Mouse (Mus musculus) telencephalon, adult 2 months (tissue): ENCODE measurements around the gene Timd4.

Experiments used
- DNase-seq: peaks from one replicate; pipeline ENCODE4 v3.0.0-alpha.2; 2011; ENCODE audit warnings: low read depth, low spot score

Timd4 gene

DNA sequence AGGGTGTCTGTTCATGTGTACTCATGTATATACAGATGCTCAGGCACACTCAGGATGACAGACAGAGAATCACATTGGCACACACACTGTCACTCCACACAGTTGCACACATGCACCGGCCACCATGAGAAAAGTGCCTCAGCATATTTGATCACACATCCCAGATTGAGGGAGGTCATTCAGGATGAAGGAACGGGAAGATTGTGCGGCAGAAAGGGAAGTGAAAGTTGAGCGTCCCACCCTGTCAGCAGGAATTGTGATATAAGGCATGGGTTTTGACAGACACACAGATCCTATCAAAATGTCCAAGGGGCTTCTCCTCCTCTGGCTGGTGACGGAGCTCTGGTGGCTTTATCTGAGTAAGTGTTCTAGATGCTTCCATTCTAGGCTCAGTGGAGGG, at the start of gene Timd4:
Gene Timd4, plus strand, starts transcription at position 290 of the 400 bp plus-strand sequence.
- no peak for DNase-seq

DNA sequence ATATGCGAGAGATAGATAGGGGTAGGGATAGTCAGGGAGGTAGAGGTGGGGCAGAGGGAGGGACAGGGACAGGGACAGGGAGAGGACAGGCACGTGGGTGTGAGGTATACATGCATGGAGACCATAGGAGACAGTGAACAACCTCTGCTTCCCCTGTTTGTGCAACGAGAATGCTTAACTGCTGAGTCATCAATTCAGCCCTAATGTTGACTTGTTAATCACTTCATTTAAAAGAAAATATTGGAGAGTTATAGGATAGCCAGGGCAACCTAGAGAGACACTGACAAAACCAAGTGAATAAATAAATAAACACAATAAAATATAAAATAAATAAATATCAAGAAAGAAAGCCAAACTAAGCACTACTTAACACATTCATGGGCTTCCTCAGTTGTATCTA, 33.7 kb upstream of the Timd4 start:
- DNase-seq, result no peak

GRCm38 (mm10) chr11:46779811-46780210, 30.8 kb upstream of the Timd4 start:
- DNase-seq, result no peak

DNA sequence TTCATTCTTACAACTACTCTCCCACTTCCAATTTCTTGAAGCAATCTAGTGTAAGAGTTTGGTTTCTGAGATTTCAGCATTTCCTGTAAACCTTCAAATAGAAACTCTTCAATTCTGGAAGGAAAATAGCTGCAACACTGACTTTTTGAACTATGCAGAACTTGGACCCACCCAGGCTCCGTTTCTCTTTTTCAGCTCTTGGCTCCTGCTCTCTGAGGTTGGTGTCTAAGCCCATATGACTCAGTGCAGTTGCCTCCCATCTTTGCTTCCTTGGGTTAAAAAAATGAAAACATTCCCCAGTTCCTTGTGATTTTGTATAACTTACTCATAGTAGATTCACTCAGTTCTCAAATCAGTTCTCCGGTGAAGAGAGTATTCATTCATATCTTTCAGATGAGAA, 6.2 kb upstream of the Timd4 start:
- DNase-seq, result no peak

DNA sequence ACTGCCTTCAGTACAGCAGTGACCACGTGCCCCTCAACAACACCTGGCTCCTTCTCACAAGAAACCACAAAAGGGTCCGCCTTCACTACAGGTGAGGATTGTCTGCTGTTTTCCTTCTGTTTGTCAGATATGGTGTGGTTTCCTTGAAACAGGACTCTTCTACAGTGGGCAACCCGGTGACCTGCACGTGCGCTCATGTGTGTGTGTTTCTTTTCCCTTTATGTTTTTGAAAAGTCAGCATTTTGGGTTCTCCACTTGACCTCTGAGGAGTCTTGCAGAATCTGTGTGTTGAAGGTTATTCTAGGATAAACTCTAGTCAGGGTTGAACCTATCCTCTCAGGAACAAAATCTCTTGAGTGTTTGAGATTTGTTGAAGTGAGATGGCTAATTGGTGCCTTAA, 7.1 kb downstream of the Timd4 start:
- DNase-seq, result no peak

DNA sequence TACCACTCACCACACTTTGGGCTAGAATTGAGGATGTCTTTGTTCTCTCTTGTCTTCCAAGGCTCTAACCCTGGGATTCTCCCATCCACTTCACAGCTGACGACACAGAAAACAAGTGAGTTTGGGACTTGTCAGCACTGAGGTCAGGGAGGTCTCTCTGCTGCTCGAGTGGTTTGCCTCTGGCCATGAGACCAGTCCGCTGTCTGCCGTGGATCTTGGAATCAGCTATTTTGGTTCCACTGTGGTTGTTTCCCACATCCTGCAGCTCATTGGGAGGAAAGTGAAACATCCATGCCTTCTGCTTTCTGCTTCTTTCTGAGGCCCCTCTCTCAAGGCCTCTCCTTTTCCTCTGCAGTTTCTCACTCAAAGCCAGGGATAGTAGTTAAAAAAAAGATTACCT, 9.3 kb downstream of the Timd4 start:
- no peak for DNase-seq

- no peak for DNase-seq
Observed at GRCm38 (mm10) chr11:46830348-46830747, 19.7 kb downstream of the Timd4 start.

GRCm38 (mm10) chr11:46835080-46835479, 24.5 kb downstream of the Timd4 start:
- DNase-seq, result no peak

GRCm38 (mm10) chr11:46842015-46842726, 31.6 kb downstream of the Timd4 start:
- DNase-seq, result no peak

DNA sequence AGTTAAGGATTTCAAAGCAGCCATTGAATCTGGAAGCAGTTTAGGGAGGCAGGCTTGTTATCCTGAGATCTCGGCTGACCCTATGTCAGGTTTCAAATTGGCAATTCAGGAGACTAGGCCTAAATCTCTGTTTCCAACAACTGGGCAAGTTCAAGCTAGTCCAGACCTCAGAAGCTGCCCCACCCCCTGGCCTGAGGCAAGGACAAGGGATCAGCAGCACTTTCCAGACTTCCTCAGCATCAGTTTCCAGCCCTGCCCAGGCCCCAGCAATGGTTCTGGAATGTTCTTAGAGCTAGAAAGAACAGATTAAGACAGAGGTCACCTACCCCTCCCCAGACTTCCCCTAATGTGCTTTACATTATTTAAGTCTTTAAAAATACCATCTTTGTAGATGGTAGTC, 36.1 kb downstream of the Timd4 start:
- no peak for DNase-seq

DNA sequence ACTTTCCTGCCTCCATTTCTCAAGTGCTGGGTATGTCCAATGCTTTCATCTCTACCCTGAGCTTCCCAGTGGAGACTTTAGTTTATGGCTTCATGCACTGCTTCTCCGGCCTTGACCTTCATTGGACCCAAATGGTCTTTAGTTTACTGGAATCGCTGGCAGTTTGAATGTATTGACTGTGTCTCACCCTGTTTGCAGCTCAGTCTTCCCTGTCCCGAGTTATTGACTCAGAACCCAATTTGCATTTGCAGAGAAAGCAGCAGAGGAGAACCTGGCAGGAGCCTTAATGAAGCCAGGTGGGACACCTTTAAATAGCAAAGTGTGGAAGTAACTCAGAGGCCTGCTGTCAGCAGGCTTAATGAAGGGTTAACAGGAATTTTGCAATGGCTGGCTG, 37.2 kb downstream of the Timd4 start:
- no peak for DNase-seq

- no peak for DNase-seq
Observed at GRCm38 (mm10) chr11:46848221-46848971, 37.8 kb downstream of the Timd4 start.

GRCm38 (mm10) chr11:46864809-46865208, 54.2 kb downstream of the Timd4 start:
- no peak for DNase-seq

DNA sequence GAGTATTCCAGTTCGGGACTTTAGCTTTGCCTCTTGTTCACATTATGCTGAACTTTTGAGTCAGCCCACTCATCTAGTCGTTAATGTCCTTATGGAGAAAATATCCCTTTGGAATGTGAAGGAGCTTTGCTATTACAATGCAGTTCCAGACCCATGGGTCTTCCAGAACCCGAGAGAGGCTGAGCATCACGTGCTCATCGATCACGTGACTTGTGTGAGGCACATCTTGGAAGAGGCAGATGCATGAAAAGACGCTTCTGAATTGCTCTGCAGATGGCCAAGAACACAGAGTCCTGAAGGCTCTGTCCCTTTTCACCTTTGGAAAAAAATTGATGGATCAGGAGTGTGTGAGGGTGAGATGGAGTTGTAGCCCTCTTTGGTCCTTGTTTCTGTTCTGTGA, 58.0 kb downstream of the Timd4 start:
- no peak for DNase-seq

- DNase-seq, result peak; percentile 16
Observed at GRCm38 (mm10) chr11:46875774-46876173, 65.2 kb downstream of the Timd4 start.

GRCm38 (mm10) chr11:46882456-46882855, 71.9 kb downstream of the Timd4 start:
- DNase-seq, result no peak

DNA sequence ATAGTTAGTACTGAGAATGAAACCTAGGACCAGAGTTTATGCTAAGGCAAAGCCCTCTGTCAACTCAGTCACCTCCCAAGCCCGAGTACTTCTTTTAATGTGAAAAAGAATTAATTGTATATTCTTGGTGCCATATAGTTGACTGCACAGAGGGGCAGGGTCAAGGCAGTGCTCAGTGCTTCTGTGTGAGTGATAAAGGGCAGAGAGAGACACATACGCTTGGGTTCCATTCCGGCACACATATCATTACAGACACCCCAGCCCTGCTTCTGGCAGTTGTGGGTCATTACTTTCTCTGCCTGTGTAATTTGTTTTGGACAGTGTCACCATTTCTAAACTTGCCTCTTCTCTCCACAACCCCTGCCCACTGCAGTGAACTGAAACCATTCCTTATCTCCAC, 78.5 kb downstream of the Timd4 start:
- no peak for DNase-seq
